Mouse (Mus musculus): ENCODE measurements around the gene Zfp493. TPM values are rescaled to one million over a fixed set of nuclear protein-coding genes. Genes with fewer than 3 reads are reported as not detected.
"Not testable (repeated sequence)": the region's sequence is repeated elsewhere in the genome, so short reads cannot be mapped to it uniquely, and the experiment has no call there.

Zfp493 gene
- polyA plus RNA-seq, 1 experiment from 2014 or later: 4.4 TPM

GRCm38 (mm10) chr13:67759966-67760365 lies 19.5 kb upstream of the Zfp493 start:
- DNase-seq (no peak), ATAC-seq (ENCODE audit: insufficient read depth) (no peak)
- WGBS: 44% methylated on average over 1 of the region's 1 CpGs
- no peak overlapping the region for H3K27ac ChIP-seq (ENCODE audit: low read depth)
- H3K4me1 ChIP-seq (ENCODE audit: insufficient read depth): no peaks in the 10 kb centered on the region
- no peaks in the 10 kb centered on the region for H3K36me3 ChIP-seq (ENCODE audit: insufficient read depth)
- no peaks in the 10 kb centered on the region for H3K27me3 ChIP-seq (ENCODE audit: insufficient read depth, low read length)
- H3K4me2 ChIP-seq: no peak overlapping the region
- TF ChIP-seq CTCF (IDR thresholded peaks at IDR 0.05; ENCODE audit: low read depth): no peak
- H3K4me3 ChIP-seq (ENCODE audit: low read depth, low read length): no peak overlapping the region
- H3K9me3 ChIP-seq (ENCODE audit: low read depth, low read length): no peaks in the 10 kb centered on the region
- H3K9ac ChIP-seq: no peak overlapping the region

- Histone ChIP-seq H3K9me3 (ENCODE audit: low read depth, low read length) (no peaks in the 10 kb centered on the region), H3K27me3 (ENCODE audit: insufficient read depth, low read length) (no peaks in the 10 kb centered on the region), H3K4me2 (no peak overlapping the region), H3K9ac (no peak overlapping the region), H3K36me3 (ENCODE audit: insufficient read depth) (no peaks in the 10 kb centered on the region), H3K27ac (ENCODE audit: low read depth) (peak overlapping the region; percentile 43; the same call in 1 of the 2 replicates), H3K4me3 (ENCODE audit: low read depth, low read length) (no peak overlapping the region), H3K4me1 (ENCODE audit: insufficient read depth) (no peaks in the 10 kb centered on the region)
- 55% methylated on average over 2 of the region's 2 CpGs for WGBS
- peak; percentile 41 for DNase-seq
- TF ChIP-seq CTCF (IDR thresholded peaks at IDR 0.05; ENCODE audit: low read depth): no peak
- ATAC-seq (ENCODE audit: insufficient read depth): peak; percentile 81
These were observed 16.3 kb upstream of the Zfp493 start for GRCm38 (mm10) chr13:67763031-67763768.

GRCm38 (mm10) chr13:67791921-67792455 lies 12.5 kb downstream of the Zfp493 start:
- 93% methylated on average over 10 of the region's 10 CpGs for WGBS
- no peaks in the 10 kb centered on the region; the same call in 1 of the 2 replicates for H3K9me3 ChIP-seq (ENCODE audit: low read depth, low read length)
- TF ChIP-seq CTCF (IDR thresholded peaks at IDR 0.05; ENCODE audit: low read depth): no peak
- H3K27ac ChIP-seq (ENCODE audit: low read depth): no peak overlapping the region
- no peak overlapping the region for H3K4me3 ChIP-seq (ENCODE audit: low read depth, low read length)
- no peaks in the 10 kb centered on the region for H3K36me3 ChIP-seq (ENCODE audit: insufficient read depth)
- H3K9ac ChIP-seq: no peak overlapping the region
- H3K4me1 ChIP-seq (ENCODE audit: insufficient read depth): no peaks in the 10 kb centered on the region
- no peak overlapping the region for H3K4me2 ChIP-seq
- H3K27me3 ChIP-seq (ENCODE audit: insufficient read depth, low read length): no peaks in the 10 kb centered on the region
- DNase-seq: no peak
- no peak for ATAC-seq (ENCODE audit: insufficient read depth)

- Histone ChIP-seq H3K27ac (ENCODE audit: low read depth) (no peak overlapping the region), H3K36me3 (ENCODE audit: insufficient read depth) (no peaks in the 10 kb centered on the region), H3K9me3 (ENCODE audit: low read depth, low read length) (no peaks in the 10 kb centered on the region), H3K4me3 (ENCODE audit: low read depth, low read length) (no peak overlapping the region), H3K27me3 (ENCODE audit: insufficient read depth, low read length) (no peaks in the 10 kb centered on the region), H3K9ac (no peak overlapping the region), H3K4me1 (ENCODE audit: insufficient read depth) (no peaks in the 10 kb centered on the region), H3K4me2 (no peak overlapping the region)
- 83% methylated on average over 3 of the region's 3 CpGs for WGBS
- no peak for ATAC-seq (ENCODE audit: insufficient read depth)
- DNase-seq: no peak
- TF ChIP-seq CTCF (IDR thresholded peaks at IDR 0.05; ENCODE audit: low read depth): no peak
These were observed 19.1 kb downstream of the Zfp493 start for GRCm38 (mm10) chr13:67798618-67799017.

- H3K36me3 ChIP-seq (ENCODE audit: insufficient read depth); ATAC-seq (ENCODE audit: insufficient read depth); H3K4me3 ChIP-seq (ENCODE audit: low read depth, low read length); H3K27ac ChIP-seq (ENCODE audit: low read depth); H3K4me1 ChIP-seq (ENCODE audit: insufficient read depth); H3K9me3 ChIP-seq (ENCODE audit: low read depth, low read length); DNase-seq; H3K4me2 ChIP-seq; H3K27me3 ChIP-seq (ENCODE audit: insufficient read depth, low read length); H3K9ac ChIP-seq: not testable (repeated sequence)
- WGBS: 79% methylated on average over 3 of the region's 3 CpGs
These were observed 19.7 kb downstream of the Zfp493 start for GRCm38 (mm10) chr13:67799151-67799550.

GRCm38 (mm10) chr13:67811651-67812210 lies 32.2 kb downstream of the Zfp493 start:
- ATAC-seq (ENCODE audit: insufficient read depth) (no peak), DNase-seq (no peak)
- H3K4me1 ChIP-seq (ENCODE audit: insufficient read depth): no peaks in the 10 kb centered on the region
- no peaks in the 10 kb centered on the region for H3K27me3 ChIP-seq (ENCODE audit: insufficient read depth, low read length)
- no peaks in the 10 kb centered on the region for H3K9me3 ChIP-seq (ENCODE audit: low read depth, low read length)
- TF ChIP-seq CTCF (IDR thresholded peaks at IDR 0.05; ENCODE audit: low read depth): no peak
- no peak overlapping the region for H3K4me2 ChIP-seq
- WGBS: 29% methylated on average over 1 of the region's 1 CpGs
- no peak overlapping the region for H3K4me3 ChIP-seq (ENCODE audit: low read depth, low read length)
- no peak overlapping the region for H3K9ac ChIP-seq
- no peak overlapping the region for H3K27ac ChIP-seq (ENCODE audit: low read depth)
- H3K36me3 ChIP-seq (ENCODE audit: insufficient read depth): no peaks in the 10 kb centered on the region

GRCm38 (mm10) chr13:67812961-67813709 lies 33.6 kb downstream of the Zfp493 start:
- Histone ChIP-seq H3K4me1 (ENCODE audit: insufficient read depth) (no peaks in the 10 kb centered on the region), H3K4me3 (ENCODE audit: low read depth, low read length) (peak overlapping the region; percentile 54), H3K9ac (no peak overlapping the region), H3K4me2 (peak overlapping the region; percentile 83), H3K36me3 (ENCODE audit: insufficient read depth) (no peaks in the 10 kb centered on the region), H3K9me3 (ENCODE audit: low read depth, low read length) (no peaks in the 10 kb centered on the region), H3K27ac (ENCODE audit: low read depth) (no peak overlapping the region), H3K27me3 (ENCODE audit: insufficient read depth, low read length) (no peaks in the 10 kb centered on the region)
- DNase-seq (no peak), ATAC-seq (ENCODE audit: insufficient read depth) (no peak; the same call in 1 of the 2 replicates)
- WGBS: 77% methylated on average over 8 of the region's 8 CpGs
- TF ChIP-seq CTCF (IDR thresholded peaks at IDR 0.05; ENCODE audit: low read depth): no peak

Measured in lung, embryonic 14.5 days (tissue).